14 mouse cellular contexts compared by ENCODE assay signal in genomic region chr11:72039599-72040386, GRCm38 (mm10). TPM values are rescaled to one million over a fixed set of nuclear protein-coding genes. Genes with fewer than 3 reads are reported as not detected.
DNase-seq lines count a peak whose midpoint lies in the region; ATAC-seq and TF ChIP-seq lines count a peak whose summit lies in the region.
"Had no signal": no experiment of that assay in that cellular context is flagged by ENCODE, and none has a peak within 500 bp of the region (broad histone marks: within the 10 kb centered on the region; RNA-seq: fewer than 3 reads in every experiment).

No protein-coding gene starts in this region.

- no peak for TF ChIP-seq POLR2A in cortical plate, adult 2 months (IDR thresholded peaks at IDR 0.05; ENCODE audit: extremely low read depth, insufficient read depth, low read length)

- TF ChIP-seq CTCF in cortical plate, adult 2 months (IDR thresholded peaks at IDR 0.05; ENCODE audit: extremely low read depth, insufficient read depth, low read length) = no peak

- H3K27me3 ChIP-seq in heart, embryonic 15.5 days = peaks cover 8% of the 10 kb centered on the region
- 0 out of 2 replicates have a peak, but pooled peaks cover 5% of the 10 kb centered on the region for H3K27me3 ChIP-seq in hindbrain, embryonic 13.5 days
- H3K27me3 ChIP-seq in neural tube, embryonic 13.5 days = no peaks in the 10 kb centered on the region
- peaks cover 14% of the 10 kb centered on the region for H3K27me3 ChIP-seq in kidney, embryonic 15.5 days

- no peak overlapping the region for H3K4me3 ChIP-seq in heart, embryonic 15.5 days
- 0 out of 2 replicates have a peak overlapping the region, but pooled peaks have one; percentile 2 for H3K4me3 ChIP-seq in cortical plate, adult 2 months (ENCODE audit: insufficient read depth, low read length)
- peak overlapping the region; percentile 14; the same call in 1 of the 2 replicates for H3K4me3 ChIP-seq in hindbrain, embryonic 13.5 days
- no peak overlapping the region for H3K4me3 ChIP-seq in neural tube, embryonic 13.5 days
- H3K4me3 ChIP-seq in kidney, embryonic 15.5 days (replicated peaks) = no peak overlapping the region
- H3K4me3 ChIP-seq: embryonic facial prominence, embryonic 13.5 days had no signal

- H3K4me1 ChIP-seq in heart, embryonic 15.5 days (replicated peaks) = peaks cover 35% of the 10 kb centered on the region
- H3K4me1 ChIP-seq in cortical plate, adult 2 months (ENCODE audit: control insufficient read depth, insufficient read depth, low read length) = peaks cover 4% of the 10 kb centered on the region; the same call in 1 of the 2 replicates
- peaks cover 63% of the 10 kb centered on the region for H3K4me1 ChIP-seq in hindbrain, embryonic 13.5 days (replicated peaks)
- H3K4me1 ChIP-seq in neural tube, embryonic 13.5 days (replicated peaks) = peaks cover 65% of the 10 kb centered on the region
- H3K4me1 ChIP-seq in kidney, embryonic 15.5 days = peaks cover 37% of the 10 kb centered on the region

- intact Hi-C loops in heart, postnatal 10 days (cut with DNase I) = loop anchor here (5.0 kb wide), 1 partner anchor 702 kb away; no protein-coding TSS in a partner anchor

- no peak for DNase-seq in heart, postnatal 10 days
- DNase-seq in right cerebral cortex, postnatal 4 days = no peak
- no peak for DNase-seq in layer of hippocampus, adult 8-10 months (ENCODE audit: low spot score in 2 of 2)
- DNase-seq: gastrocnemius, postnatal 14 days; liver, postnatal 0 days; thymus, adult 2 months had no signal

- 28% methylated on average over 16 of the region's 16 CpGs for WGBS in heart, embryonic 15.5 days
- WGBS in hindbrain, embryonic 13.5 days = 20% methylated on average over 16 of the region's 16 CpGs
- WGBS in neural tube, embryonic 13.5 days = 23% methylated on average over 16 of the region's 16 CpGs
- WGBS in kidney, embryonic 15.5 days = 41% methylated on average over 16 of the region's 16 CpGs

- ATAC-seq in heart, embryonic 15.5 days (replicated peaks; ENCODE audit: insufficient number of reproducible peaks, insufficient read depth, low FRiP score, low read depth) = no peak
- ATAC-seq in hindbrain, embryonic 13.5 days (ENCODE audit: low FRiP score) = no peak
- ATAC-seq in neural tube, embryonic 13.5 days (ENCODE audit: low read depth) = 0 out of 2 replicates have a peak, but pooled peaks have one; percentile 3
- ATAC-seq in kidney, embryonic 15.5 days (replicated peaks; ENCODE audit: low FRiP score) = no peak
- ATAC-seq: activated CD4-positive, CD25-positive, alpha-beta regulatory T cell, adult 4 months; liver, postnatal 0 days had no signal

- peak overlapping the region; percentile 12; the same call in 1 of the 2 replicates for H3K4me2 ChIP-seq in heart, embryonic 15.5 days
- H3K4me2 ChIP-seq in hindbrain, embryonic 13.5 days = peak overlapping the region; percentile 38
- peak overlapping the region; percentile 28 for H3K4me2 ChIP-seq in neural tube, embryonic 13.5 days
- H3K4me2 ChIP-seq in kidney, embryonic 15.5 days = no peak overlapping the region
- H3K4me2 ChIP-seq: embryonic facial prominence, embryonic 13.5 days had no signal

- no peaks in the 10 kb centered on the region for H3K9me3 ChIP-seq in heart, embryonic 15.5 days (replicated peaks)
- no peaks in the 10 kb centered on the region for H3K9me3 ChIP-seq in hindbrain, embryonic 13.5 days
- H3K9me3 ChIP-seq in neural tube, embryonic 13.5 days = no peaks in the 10 kb centered on the region
- no peaks in the 10 kb centered on the region for H3K9me3 ChIP-seq in kidney, embryonic 15.5 days (replicated peaks)
- H3K9me3 ChIP-seq: embryonic facial prominence, embryonic 13.5 days had no signal

- H3K36me3 ChIP-seq in heart, embryonic 15.5 days = no peaks in the 10 kb centered on the region
- H3K36me3 ChIP-seq in hindbrain, embryonic 13.5 days = no peaks in the 10 kb centered on the region
- H3K36me3 ChIP-seq in neural tube, embryonic 13.5 days = no peaks in the 10 kb centered on the region
- H3K36me3 ChIP-seq in kidney, embryonic 15.5 days = peaks cover 2% of the 10 kb centered on the region

- no peak overlapping the region for H3K27ac ChIP-seq in heart, embryonic 15.5 days
- no peak overlapping the region for H3K27ac ChIP-seq in cortical plate, adult 2 months (ENCODE audit: insufficient read depth, low read length)
- H3K27ac ChIP-seq in hindbrain, embryonic 13.5 days = peak overlapping the region; percentile 71
- H3K27ac ChIP-seq in neural tube, embryonic 13.5 days (replicated peaks) = peak overlapping the region; percentile 38; the same call in 1 of the 2 replicates
- H3K27ac ChIP-seq in kidney, embryonic 15.5 days = no peak overlapping the region
- H3K27ac ChIP-seq: embryonic facial prominence, embryonic 13.5 days; kidney, postnatal 0 days had no signal

- H3K9ac ChIP-seq in heart, embryonic 15.5 days = no peak overlapping the region
- peak overlapping the region; percentile 21 for H3K9ac ChIP-seq in hindbrain, embryonic 13.5 days
- peak overlapping the region; percentile 54 for H3K9ac ChIP-seq in neural tube, embryonic 13.5 days
- no peak overlapping the region for H3K9ac ChIP-seq in kidney, embryonic 15.5 days
- H3K9ac ChIP-seq: embryonic facial prominence, embryonic 13.5 days; liver, postnatal 0 days had no signal

RNA-seq across cellular contexts. Expression of gene Pimreg, which starts 2.0 kb away (rescaled TPM):
- polyA plus RNA-seq in heart, embryonic 15.5 days (2015; fragmentation: Nextera tagmentation; extraction: Ambion mirVana) = 65.7 and 72.8 TPM in 2 replicates
- total RNA-seq in heart, postnatal 10 days (2021) = 10 to 100 TPM; 14.3 to 17.7 TPM
- polyA plus RNA-seq in cortical plate, adult 2 months (2012; rRNA removed) = 0.61 and 0.92 TPM in 2 replicates
- polyA plus RNA-seq in hindbrain, embryonic 13.5 days (2015; fragmentation: Nextera tagmentation; extraction: Ambion mirVana) = 43.2 and 43.6 TPM in 2 replicates
- polyA plus RNA-seq in neural tube, embryonic 13.5 days (2015; fragmentation: Nextera tagmentation; extraction: Ambion mirVana) = 31.2 and 37.8 TPM in 2 replicates
- 122 and 131 TPM in 2 replicates for polyA plus RNA-seq in kidney, embryonic 15.5 days (2015; fragmentation: Nextera tagmentation; extraction: Ambion mirVana)
- total RNA-seq in layer of hippocampus, adult 8-10 months (2022) = under 1 TPM in 2 of 4 experiments, not detected in 2; 0.58 to 0.77 TPM

RNA-seq across cellular contexts. Expression of gene Aipl1, which starts 2.5 kb away (rescaled TPM):
- 0.21 and 0.42 TPM in 2 replicates for polyA plus RNA-seq in heart, embryonic 15.5 days (2015; fragmentation: Nextera tagmentation; extraction: Ambion mirVana)
- under 1 TPM; 0.15 to 0.17 TPM for total RNA-seq in heart, postnatal 10 days (2021)
- 0.04 and 0.06 TPM in 2 replicates for polyA plus RNA-seq in cortical plate, adult 2 months (2012; rRNA removed)
- 0.31 and 0.39 TPM in 2 replicates for polyA plus RNA-seq in hindbrain, embryonic 13.5 days (2015; fragmentation: Nextera tagmentation; extraction: Ambion mirVana)
- 0.32 and 0.39 TPM in 2 replicates for polyA plus RNA-seq in neural tube, embryonic 13.5 days (2015; fragmentation: Nextera tagmentation; extraction: Ambion mirVana)
- 0.30 and 0.38 TPM in 2 replicates for polyA plus RNA-seq in kidney, embryonic 15.5 days (2015; fragmentation: Nextera tagmentation; extraction: Ambion mirVana)
- total RNA-seq in layer of hippocampus, adult 8-10 months (2022) = not detected

Comparison
In these comparisons a context has a peak if more than half of its experiments do, and no peak if none do; other contexts are left out.
1. H3K27ac ChIP-seq: peak in hindbrain, embryonic 13.5 days (single experiment) and neural tube, embryonic 13.5 days (single experiment); none in heart, embryonic 15.5 days (single experiment), cortical plate, adult 2 months (single experiment) and kidney, embryonic 15.5 days (single experiment).
2. H3K4me3 ChIP-seq: peak in cortical plate, adult 2 months (single experiment) and hindbrain, embryonic 13.5 days (single experiment); none in heart, embryonic 15.5 days (single experiment), neural tube, embryonic 13.5 days (single experiment) and kidney, embryonic 15.5 days (single experiment).
3. H3K9ac ChIP-seq: peak in hindbrain, embryonic 13.5 days (single experiment) and neural tube, embryonic 13.5 days (single experiment); none in heart, embryonic 15.5 days (single experiment) and kidney, embryonic 15.5 days (single experiment).
4. RNA of gene Pimreg, which starts 2.0 kb away (polyA plus RNA-seq): 122 to 131 TPM in kidney, embryonic 15.5 days, 65.7 to 72.8 TPM in heart, embryonic 15.5 days, 43.2 to 43.6 TPM in hindbrain, embryonic 13.5 days and 31.2 to 37.8 TPM in neural tube, embryonic 13.5 days; 0.61 to 0.92 TPM in cortical plate, adult 2 months; every median in the first group is over 10 times any median in the second.